Mouse (Mus musculus): ENCODE results near the gene Kansl3.

The Kansl3 gene

DNA sequence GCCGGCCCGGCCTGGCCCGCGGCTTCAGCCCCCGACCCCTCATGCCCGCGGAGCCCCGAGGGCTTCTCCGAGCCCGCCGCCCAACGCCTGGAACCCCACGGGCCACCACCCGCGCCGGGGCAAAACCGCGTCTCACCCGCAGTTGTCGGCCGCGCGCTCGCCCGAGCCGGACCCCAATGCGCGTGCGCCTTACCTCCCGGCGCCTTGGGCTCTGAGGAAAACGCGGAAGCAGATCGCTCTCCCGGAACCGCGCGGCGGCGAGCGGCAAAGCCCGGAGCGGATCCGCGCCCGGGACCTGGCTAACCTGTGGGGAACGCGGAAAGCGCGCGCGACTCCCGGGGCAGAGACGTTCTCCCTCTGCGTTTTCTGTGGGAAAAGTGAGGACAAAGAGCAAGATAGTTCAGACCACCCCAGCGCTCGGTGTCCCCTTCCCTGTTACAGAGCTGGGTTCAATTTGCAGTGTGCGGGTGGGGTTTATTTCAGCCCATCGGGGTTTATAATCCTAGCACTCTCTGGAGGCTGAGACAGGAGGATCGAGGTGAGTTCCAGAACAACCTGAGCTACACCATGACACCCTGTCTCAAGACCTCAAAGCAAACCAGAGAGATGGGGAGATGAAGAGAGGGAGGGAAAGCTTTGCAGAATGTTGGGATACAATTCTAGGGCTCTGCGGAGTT lies at the start of gene Kansl3:
Gene Kansl3, minus strand, starts transcription at position 213 of the 677 bp plus-strand sequence.
- DNase-seq (ENCODE audit: low spot score): peak; percentile 83

DNA sequence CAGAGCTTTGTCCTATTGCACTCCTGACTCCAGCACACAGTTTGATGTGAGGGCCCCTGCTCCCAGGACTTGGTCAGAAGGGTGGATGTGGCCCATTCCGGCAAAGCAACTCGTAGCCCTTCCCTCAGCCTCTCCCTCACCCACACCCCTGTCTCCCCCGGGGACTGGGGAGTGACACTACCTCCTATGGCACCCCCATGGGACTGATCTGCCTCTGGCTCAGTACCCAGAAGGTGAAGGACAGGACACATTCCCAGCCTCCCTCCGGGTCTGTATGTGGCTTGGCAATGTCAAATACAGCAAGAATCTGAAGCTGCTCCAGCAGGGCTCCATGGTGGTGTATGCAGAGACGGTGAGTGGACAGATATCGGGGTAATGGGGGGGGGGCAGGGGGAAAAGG lies 35.5 kb upstream of the Kansl3 start:
- DNase-seq (ENCODE audit: low spot score): no peak

DNA sequence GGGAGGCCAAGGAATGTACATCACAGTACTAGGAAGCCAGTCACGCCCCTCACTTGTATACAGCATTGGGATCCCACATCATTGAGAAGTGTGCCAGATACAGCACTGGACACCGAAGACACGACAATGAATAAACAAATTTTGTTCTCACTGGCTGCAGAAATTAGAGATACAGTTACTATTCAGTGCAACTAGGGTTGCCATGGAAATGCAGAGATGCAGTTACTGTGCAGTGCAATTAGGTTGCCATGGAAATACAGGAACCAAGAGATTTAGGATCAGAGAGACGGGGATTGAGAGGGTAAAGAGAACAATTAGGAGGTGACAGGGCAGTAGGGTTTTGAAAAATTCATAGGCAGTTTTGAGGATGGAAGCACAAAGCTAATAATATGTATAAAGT lies 32.5 kb upstream of the Kansl3 start:
- DNase-seq (ENCODE audit: low spot score): no peak

DNA sequence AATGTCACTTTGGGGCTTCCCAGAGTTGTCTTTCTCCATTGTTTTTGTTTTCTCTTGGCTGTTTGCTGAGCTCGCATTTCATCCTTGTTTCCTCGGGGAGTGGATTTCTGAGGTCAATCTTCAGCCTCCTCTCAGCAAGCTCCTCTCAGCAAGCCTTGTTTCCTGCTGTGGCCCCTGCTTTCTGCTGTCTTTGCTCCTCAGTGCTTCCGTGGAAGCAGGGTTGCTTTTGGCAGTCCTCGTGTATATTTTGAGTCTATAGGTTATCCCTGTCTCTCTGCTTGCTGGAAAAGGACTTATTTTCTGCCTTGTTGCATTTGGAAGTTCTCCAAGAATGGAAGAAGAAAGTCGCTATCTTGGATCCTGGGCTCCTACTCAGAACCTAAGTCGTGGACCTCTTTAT lies 28.1 kb upstream of the Kansl3 start:
- no peak for DNase-seq (ENCODE audit: low spot score)

DNA sequence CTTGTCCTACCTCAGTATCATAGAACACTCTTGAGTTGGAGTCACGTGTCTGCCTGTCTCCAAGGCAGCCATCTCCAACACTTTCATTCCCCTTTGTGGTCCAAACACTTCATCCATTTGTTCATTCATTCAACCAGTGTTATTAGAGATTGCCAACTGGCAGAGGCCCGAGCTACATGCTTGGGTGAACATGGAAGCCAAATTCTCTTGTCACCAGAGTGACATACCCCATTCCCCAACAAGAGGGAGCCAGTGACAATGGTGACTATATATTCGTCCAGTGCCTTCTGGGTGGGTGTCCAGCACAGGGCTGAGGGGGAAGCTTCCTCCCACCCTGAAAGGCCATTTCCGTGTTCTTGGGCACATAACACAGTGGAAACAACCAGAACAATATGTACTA lies 10.6 kb upstream of the Kansl3 start:
- no peak for DNase-seq (ENCODE audit: low spot score)

DNA sequence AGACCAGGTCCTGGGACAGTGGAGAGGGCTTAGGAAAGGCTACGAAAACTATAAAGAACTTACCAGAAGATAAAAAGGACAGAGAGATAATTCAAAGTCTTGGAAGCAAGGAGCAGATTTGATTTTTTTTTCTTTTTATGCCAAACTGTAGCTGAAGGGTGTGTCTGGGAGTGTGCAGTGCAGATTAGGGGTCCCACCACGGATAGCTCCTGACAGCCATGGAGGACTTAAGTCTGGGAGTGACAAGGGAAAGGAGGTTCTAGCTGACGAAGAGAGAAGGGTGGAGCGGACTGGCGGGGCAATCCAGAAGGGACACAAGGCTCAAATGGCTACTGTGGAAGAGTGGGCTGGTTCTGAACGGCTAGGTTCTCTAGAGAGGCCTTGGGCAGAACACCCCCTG lies 9.9 kb upstream of the Kansl3 start:
- DNase-seq (ENCODE audit: low spot score): no peak

DNA sequence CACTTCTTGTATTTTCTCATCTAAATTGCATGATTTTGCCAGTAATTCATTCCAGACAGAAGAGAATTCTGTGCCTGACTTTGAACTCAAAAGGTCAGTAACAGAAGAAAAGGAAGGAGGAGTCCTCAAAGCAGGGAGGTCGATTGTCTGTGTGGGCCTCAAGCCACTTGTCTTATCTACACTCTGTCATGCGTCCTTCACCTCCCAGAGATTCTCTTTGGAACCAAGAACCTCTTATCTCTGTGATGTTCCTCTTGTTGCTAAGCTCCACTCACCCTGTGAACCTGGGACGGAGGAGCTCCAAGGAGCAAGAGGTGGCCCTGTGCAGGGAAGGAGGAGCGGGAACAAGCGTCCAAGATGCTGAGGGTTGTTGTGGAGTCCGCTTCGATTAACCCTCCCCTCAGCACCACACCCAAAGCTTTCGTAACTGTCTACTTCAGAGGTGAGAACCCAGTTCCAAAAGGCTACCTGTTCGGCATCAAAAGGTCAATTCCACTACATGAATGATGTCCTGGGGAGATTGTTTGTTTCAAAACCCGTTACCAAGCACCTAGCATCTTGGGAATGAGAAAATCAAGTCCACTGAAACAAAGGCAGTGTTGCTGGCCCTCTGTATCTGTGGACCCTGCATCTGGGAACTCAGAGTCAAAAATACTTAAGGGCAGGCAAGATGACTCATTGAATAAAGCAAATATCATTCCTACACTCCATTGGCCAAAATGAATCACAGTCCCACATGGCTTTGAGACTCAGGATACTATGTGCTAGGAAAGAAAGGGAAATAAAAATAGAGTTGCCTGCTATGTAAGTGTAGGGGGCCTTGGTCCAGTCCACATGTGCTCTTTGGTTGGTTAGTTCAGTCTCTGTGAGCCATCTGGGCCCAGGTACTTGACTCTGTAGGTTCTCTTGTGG lies 3.2 kb upstream of the Kansl3 start, which contains the start of gene Fer1l5:
Gene Fer1l5, plus strand, starts transcription at position 358 of the 912 bp plus-strand sequence.
- no peak for DNase-seq (ENCODE audit: low spot score)

DNA sequence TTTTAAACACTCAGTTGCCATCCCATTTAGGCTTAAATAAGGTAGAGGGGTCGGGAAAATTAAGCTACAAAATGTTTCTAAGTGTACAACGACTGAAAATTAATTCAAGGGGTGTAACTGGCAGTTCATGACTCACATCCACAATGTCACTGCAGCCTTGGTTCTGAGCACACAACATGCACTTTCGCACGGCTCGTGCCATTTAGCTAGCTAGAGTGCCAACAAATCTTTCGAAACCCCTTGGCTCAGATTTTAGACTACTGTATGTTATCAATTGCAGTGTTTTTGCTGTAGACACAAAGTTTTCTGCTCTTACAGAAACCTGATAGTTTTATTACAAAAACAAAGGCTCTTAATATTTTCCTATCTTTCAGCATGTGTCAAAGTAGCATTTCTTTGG lies 1.9 kb upstream of the Kansl3 start:
- no peak for DNase-seq (ENCODE audit: low spot score)

DNA sequence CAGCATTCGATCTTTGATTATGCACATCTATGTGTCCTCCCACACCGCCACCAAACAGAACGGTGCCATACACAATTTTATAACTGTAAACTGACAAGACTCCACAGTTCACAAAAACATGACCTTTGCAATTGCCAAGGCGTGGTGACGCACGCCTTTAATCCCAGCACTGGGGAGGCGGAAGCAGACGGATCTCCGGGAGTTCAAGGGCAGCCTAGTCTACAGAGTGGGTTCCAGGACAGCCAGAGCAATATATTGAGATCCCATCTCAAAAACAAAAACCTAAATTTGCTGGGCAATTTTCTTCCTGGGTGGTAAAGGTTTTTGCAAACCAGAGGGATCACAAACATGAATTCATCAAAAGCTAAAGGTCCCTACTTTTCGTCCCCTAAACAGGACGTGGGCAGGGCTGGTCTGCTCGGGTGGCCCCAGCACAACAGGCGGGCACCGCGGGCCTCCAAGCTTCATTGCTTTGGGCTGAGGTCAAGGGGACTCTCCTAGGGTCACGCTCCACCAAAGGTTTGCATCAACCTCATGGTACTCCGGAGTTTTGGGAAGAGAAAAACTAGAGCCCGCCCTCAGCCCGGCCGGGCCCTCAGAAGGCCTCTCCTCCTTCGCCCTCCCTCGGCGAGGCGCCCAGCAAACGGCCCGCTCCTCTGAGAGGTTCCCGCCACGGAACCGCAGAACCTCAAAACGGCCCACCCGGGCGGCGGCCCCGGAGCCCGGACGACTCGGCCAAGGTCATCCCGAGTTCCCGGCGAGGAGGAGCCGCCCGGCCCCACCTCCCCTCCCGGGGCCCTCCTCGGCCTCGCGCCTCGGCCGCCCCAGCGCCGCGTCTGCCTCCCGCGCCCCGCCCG lies 641 bp downstream of the Kansl3 start:
- DNase-seq (ENCODE audit: low spot score): peak; percentile 67

DNA sequence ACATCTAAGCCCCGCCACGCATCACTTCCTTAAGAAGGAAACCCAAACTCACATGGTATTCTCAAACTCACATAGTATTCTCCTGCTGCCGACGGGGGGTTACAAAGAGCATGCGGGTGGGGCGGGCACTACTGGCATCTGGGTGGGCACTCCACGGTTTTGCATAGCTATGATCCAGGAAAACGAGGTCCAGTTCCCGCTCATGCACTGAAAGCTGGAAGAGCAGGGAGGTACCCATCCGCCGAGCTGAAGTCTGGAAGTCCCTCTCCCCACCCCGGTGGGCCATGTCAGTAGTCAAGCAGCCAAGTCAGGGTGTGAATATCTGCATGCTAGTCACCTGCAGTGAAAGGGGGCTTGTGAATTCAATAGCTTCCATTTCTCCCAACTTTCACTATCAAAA lies 1.3 kb downstream of the Kansl3 start:
- no peak for DNase-seq (ENCODE audit: low spot score)

DNA sequence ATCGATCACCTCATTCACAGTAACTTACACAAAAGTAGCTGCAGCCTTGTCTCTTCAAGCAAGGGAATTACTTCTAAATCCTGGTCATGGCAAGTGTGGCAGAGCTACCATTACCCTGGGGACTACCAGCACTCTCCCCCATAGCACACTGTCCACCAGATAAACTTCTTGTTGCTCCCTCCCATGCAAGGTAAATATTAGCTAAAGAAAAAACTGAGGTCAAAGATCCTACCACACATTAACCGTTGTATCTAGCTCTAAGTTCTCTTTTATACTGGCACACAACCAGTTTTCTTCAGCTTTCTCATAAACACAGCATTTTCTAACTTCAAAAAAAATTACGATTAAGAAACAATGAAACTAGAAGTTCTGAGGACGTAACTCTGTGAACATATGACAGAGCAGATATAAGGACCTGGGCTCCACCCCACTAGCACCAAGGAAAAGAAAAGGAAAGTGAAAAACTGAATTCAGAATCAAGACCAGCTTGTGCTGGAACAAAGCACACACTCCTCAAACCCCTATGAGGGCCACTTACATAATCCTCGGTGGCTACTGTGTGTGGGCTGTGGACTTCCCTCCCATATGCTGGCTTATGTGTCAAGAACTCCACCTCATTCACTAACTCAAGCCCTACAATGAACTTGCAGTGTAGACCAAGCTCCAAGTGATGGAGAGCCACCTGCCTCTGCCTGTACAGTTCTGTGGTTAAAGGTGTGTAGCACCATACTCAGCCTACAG lies 11.9 kb downstream of the Kansl3 start:
- no peak for DNase-seq (ENCODE audit: low spot score)

DNA sequence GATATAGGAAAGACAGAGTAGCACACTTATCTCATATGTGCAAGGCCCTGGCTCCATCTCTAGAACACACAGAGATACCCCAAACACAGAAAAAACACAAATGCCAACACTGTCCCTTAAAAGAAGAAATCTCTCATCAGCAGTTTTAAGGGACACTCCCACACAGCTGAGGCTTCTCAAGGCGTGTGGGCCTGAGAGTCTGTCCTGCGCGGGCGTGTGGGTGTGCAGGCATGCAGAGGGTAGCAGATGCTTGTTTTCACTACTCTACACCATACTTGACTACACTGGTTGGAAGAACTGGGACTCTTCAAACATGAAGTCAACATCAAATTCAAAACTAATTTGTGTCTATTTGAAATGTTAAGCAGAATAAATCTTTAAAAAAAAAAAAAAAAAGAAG lies 16.6 kb downstream of the Kansl3 start:
- no peak for DNase-seq (ENCODE audit: low spot score)

DNA sequence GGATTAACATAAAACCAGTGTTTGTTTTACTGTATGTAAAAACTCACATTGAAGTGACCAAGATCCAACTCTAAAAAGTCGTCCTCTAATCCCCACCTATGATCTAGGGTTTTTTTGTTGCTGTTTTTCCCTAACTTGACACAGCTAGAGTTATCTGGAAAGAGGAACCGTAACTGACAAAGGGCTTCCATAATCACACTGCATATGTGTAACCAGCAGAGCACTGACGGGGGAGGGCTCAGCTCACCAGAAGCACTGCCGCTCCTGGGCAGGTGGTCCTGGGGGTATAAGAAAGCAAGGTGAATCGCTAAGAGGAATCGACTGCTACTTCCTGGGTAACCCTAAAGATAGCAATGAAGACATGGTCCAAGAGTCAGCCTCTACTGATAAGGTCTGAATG lies 26.4 kb downstream of the Kansl3 start:
- DNase-seq (ENCODE audit: low spot score): no peak

DNA sequence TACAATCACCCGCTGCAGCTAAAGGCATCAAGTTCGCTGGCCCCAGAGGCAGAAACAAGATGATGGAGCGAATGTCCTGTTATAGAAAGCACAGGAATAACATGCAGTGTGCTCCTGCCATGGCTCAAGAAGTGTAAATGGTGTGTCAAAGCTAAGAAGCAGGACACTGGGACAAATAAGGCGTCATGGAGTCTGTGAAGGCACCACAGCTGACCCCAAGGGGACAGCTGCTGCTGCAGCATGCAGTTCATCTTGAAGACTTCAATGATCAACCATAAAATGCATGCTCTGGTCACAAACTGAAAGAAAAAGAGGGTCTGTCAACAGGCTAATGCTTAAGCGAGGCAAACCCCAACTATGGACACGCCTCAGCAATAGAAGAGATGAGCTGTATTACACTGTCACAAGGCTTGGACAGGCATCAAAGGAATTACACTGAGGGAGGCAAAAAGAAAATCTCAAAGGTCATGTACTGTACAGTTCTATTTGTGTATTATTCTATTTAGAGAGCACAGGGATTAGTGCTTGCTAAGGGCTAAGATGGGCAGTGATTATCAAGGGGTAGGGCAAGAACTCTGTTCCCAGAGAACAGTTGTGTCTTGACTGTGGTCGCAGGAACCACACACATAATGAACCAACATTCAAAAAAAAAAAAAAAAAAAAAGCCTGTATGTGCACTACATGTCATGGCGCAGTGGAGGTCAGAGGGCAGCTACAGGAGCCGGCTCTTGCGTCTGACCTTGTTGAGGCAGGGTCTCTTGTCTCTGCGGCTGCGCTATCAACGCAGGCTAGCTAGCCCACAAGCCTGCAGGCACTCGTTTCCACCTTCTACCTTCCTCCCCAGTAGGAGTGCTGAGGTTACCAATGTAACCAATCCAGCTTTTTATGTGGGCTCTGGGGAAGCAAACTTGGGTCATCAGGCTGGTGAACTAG lies 35.8 kb downstream of the Kansl3 start:
- no peak for DNase-seq (ENCODE audit: low spot score)

DNA sequence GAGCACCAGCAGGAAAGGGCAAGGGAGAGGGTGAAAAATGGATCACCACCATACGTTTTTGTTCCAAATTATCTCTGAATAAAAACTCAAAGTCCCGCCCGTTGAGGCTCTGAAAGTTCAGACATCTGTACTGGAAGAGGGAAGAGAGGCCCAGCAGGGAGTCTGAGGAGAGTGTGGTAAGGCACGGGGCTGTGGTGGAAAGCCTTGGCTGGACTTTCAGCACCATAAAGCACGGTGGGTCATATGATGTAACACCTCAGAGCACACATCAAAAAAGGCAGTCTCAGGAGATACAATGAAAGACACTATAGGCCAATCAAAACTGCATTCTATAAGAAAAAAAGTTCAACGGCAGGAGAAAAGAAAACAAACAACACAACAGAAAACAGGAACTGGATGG lies 37.2 kb downstream of the Kansl3 start:
- DNase-seq (ENCODE audit: low spot score): no peak

DNA sequence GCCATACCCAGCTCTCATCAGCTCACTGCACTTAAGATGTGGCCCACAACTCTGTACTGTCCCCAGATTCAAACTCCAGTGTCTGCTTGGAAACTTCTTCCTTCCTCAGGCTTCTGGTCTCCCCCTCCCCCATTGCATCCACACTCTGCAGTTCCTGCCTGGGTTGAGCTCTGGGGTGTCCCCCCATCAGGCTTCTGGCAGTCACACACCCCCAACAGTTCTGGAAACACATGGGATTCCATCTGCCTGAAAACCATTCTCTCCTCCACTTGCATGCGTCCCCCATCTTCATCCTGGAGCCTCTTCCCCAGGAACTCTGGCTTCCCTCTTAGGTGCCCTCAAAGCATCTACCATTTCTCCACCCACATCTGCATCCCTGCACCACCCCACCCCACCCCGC lies 42.2 kb downstream of the Kansl3 start:
- DNase-seq (ENCODE audit: low spot score): no peak

DNA sequence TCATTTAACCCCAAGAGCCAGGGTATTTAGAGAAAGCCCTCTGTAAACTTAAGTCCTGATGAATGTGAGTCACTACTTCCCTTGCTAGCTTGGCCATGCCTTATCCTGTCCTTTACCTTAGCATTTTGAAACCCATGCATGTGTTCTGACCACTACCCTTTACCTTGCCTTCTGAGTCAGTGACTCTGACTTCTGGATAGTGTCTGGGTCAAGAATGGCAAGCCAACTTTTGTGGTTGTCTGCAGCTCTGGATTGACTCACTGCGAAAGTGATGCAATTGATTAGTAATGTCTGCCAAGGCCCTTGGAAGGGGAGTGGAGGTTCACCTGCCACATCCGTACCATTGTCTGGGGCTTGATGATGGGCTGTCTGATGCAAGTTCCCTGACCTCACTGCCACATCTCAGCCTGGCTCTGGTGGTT lies 43.1 kb downstream of the Kansl3 start:
- no peak for DNase-seq (ENCODE audit: low spot score)

DNA sequence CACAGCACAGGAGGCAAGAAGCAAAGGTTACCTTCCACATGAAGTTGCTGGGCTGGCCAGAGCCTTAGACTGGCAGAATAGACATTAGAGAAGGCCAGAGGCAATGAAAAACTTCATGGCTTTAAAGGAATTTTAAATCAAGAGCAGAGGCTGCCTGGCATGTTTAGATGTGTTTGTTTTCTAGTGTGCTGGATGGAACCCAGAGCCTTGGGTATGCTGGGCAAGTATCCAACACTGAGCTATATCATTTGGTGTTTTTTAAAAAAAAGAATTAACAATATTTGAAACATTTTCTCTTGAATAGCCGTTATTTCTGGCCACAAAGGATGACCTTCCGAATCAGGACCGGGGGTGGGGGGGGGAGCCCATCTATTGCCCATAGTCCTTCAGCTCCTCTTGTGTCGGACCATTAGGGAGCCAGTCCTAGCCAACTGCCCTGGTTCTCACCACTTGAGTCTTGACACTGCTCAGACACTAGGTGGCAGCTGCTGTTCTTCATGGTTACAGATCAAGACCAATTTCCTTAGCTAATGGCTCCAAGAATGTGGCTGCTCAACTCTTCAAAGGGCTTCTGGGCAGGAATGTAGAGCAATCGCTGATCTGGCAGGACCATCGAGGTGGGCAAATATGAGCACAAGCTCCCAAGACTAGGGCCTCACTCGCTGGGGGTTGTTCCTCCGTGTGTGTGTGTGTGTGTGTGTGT lies 45.1 kb downstream of the Kansl3 start:
- DNase-seq (ENCODE audit: low spot score): no peak

DNA sequence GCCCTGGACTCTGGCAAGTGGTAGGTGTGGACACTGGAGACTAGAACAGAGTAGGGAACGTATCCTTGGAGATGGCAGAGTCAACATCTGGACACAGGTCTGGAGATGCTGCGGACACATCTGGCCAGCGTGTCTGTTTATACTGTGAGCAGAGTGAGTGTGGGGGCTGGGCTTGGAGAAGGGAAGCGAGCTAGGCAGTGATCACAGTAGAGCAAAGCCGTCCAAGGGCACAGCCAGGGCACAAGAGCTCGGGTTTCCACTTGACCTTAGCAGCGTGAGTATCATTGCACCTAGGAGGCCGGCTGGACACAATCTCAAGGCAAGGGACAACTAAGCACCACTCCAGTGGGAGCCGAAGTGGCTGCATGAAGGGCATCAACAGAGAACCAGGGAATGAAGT lies 45.9 kb downstream of the Kansl3 start:
- no peak for DNase-seq (ENCODE audit: low spot score)
